8 mouse cellular contexts compared by ENCODE assay signal in genomic region chr14:96908737-96909136, GRCm38 (mm10).
DNase-seq lines count a peak whose midpoint lies in the region; ATAC-seq and TF ChIP-seq lines count a peak whose summit lies in the region.

No protein-coding gene starts in this region.

- no peak overlapping the region for H3K4me2 ChIP-seq in liver, postnatal 0 days (ENCODE audit: low read depth, low read length)
- H3K4me2 ChIP-seq in liver, embryonic 11.5 days = no peak overlapping the region
- H3K4me2 ChIP-seq in kidney, embryonic 15.5 days = no peak overlapping the region

- H3K27me3 ChIP-seq in liver, postnatal 0 days (ENCODE audit: insufficient read depth, low read length) = no peaks in the 10 kb centered on the region
- no peaks in the 10 kb centered on the region for H3K27me3 ChIP-seq in liver, embryonic 11.5 days (replicated peaks; ENCODE audit: control insufficient read depth, insufficient read depth, low read length)
- H3K27me3 ChIP-seq in kidney, embryonic 15.5 days = no peaks in the 10 kb centered on the region

- H3K27ac ChIP-seq in liver, postnatal 0 days (ENCODE audit: low read depth) = no peak overlapping the region
- H3K27ac ChIP-seq in liver, embryonic 11.5 days (ENCODE audit: low read depth, low read length) = no peak overlapping the region
- H3K27ac ChIP-seq in kidney, embryonic 15.5 days = no peak overlapping the region

- H3K4me1 ChIP-seq in liver, postnatal 0 days (ENCODE audit: insufficient read depth) = no peaks in the 10 kb centered on the region
- no peaks in the 10 kb centered on the region for H3K4me1 ChIP-seq in liver, embryonic 11.5 days (replicated peaks; ENCODE audit: control insufficient read depth, insufficient read depth, low read length)
- H3K4me1 ChIP-seq in kidney, embryonic 15.5 days = no peaks in the 10 kb centered on the region

- whole genome bisulfite sequencing in liver, postnatal 0 days (ENCODE audit: insufficient replicate concordance) = 6% methylated on average over 2 of the region's 2 CpGs
- WGBS in liver, embryonic 11.5 days = 8% methylated on average over 2 of the region's 2 CpGs
- WGBS in kidney, embryonic 15.5 days = 7% methylated on average over 2 of the region's 2 CpGs

- ATAC-seq in liver, postnatal 0 days = no peak
- ATAC-seq in liver, embryonic 11.5 days (replicated peaks; ENCODE audit: low FRiP score) = no peak
- ATAC-seq in kidney, embryonic 15.5 days (replicated peaks; ENCODE audit: low FRiP score) = no peak

- peak; percentile 55 for TF ChIP-seq CTCF in liver, postnatal 0 days (IDR thresholded peaks at IDR 0.05; ENCODE audit: low read depth)

- no peak for DNase-seq in liver, postnatal 0 days
- no peak for DNase-seq in liver, embryonic 11.5 days (ENCODE audit: low spot score)
- DNase-seq in ZHBTc4 (ENCODE audit: low read depth, low spot score) = peak; percentile 5
- DNase-seq in fibroblast of lung, adult 2 months (ENCODE audit: low read depth) = peak; percentile 2
- DNase-seq in retina, adult 2 months (ENCODE audit: low read depth, low spot score) = peak; percentile 8
- no peak for DNase-seq in spleen, postnatal 4 days (ENCODE audit: low spot score in 2 of 2)
- no peak for DNase-seq in cerebellum, adult 11 months

- no peak overlapping the region for H3K9ac ChIP-seq in liver, postnatal 0 days (replicated peaks)
- H3K9ac ChIP-seq in liver, embryonic 11.5 days (ENCODE audit: low read depth, low read length) = no peak overlapping the region
- no peak overlapping the region for H3K9ac ChIP-seq in kidney, embryonic 15.5 days

- no peak for TF ChIP-seq EP300 in liver, postnatal 0 days (IDR thresholded peaks at IDR 0.05; ENCODE audit: low read depth)

- no peak overlapping the region for H3K4me3 ChIP-seq in liver, postnatal 0 days (ENCODE audit: low read depth, low read length)
- H3K4me3 ChIP-seq in liver, embryonic 11.5 days (ENCODE audit: low read depth, low read length) = no peak overlapping the region
- no peak overlapping the region for H3K4me3 ChIP-seq in kidney, embryonic 15.5 days (replicated peaks)

- no peaks in the 10 kb centered on the region for H3K36me3 ChIP-seq in liver, postnatal 0 days (replicated peaks; ENCODE audit: insufficient read depth, low read length)
- no peaks in the 10 kb centered on the region for H3K36me3 ChIP-seq in liver, embryonic 11.5 days (ENCODE audit: control insufficient read depth, insufficient read depth, low read length)
- H3K36me3 ChIP-seq in kidney, embryonic 15.5 days = no peaks in the 10 kb centered on the region

- no peaks in the 10 kb centered on the region for H3K9me3 ChIP-seq in liver, postnatal 0 days (ENCODE audit: low read length)
- H3K9me3 ChIP-seq in liver, embryonic 11.5 days (ENCODE audit: control insufficient read depth, low read length) = no peaks in the 10 kb centered on the region
- H3K9me3 ChIP-seq in kidney, embryonic 15.5 days (replicated peaks) = no peaks in the 10 kb centered on the region

Comparison
In these comparisons a context has a peak if more than half of its experiments do, and no peak if none do; other contexts are left out.
1. DNase-seq: peak in ZHBTc4 (single experiment), fibroblast of lung, adult 2 months (single experiment) and retina, adult 2 months (single experiment); none in liver, postnatal 0 days (single experiment), liver, embryonic 11.5 days (single experiment), spleen, postnatal 4 days (0 of 2) and cerebellum, adult 11 months (single experiment).